Mouse (Mus musculus): ENCODE measurements around the gene Thbs4.

DNA sequence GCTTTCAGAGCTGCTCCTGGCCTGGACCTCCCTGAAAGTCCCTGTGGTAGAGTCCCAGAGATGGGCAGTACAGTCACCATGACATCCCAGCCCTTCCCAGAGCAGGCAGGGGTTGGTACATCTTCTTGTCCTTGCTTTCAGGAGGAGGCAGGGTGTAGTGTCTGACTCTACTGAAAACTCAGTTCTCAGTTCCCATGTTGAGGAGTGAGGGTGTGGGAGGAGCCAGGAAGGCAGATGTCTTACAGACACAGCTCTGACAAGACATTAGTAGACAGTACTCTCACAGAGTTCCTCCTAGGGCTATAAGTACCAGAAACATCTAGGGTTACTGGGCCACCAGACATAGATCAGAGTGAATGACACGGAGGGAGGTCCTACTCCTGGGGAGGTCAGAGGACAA, 32.3 kb downstream of the Thbs4 start:
- TF ChIP-seq CTCF (IDR thresholded peaks at IDR 0.05; ENCODE audit: control insufficient read depth, insufficient read depth, low read length) (no peak), POLR2A (IDR thresholded peaks at IDR 0.05; ENCODE audit: borderline replicate concordance, control insufficient read depth, low read depth, low read length) (no peak)

Measured in bone marrow, adult 2 months (tissue).